Mouse (Mus musculus) bone marrow, adult 2 months (tissue): ENCODE results near the gene Cyp39a1.

Source experiments
- CTCF ChIP-seq: fragments of 200-500 bp; IDR thresholded peaks from 2 replicates; pipeline ENCODE4 v1.5.1; 2011; ENCODE audit warnings: low read length, control low read depth; ENCODE audit not compliant: control insufficient read depth, insufficient read depth
- POLR2A ChIP-seq: fragments of 200-500 bp; IDR thresholded peaks from 2 replicates; pipeline ENCODE4 v1.6.1; 2011; ENCODE audit warnings: low read depth, mild to moderate bottlenecking, control low read depth, low read length, borderline replicate concordance; ENCODE audit not compliant: control insufficient read depth

GRCm38 (mm10) chr17:43645136-43645535, 22.1 kb upstream of the Cyp39a1 start:
- TF ChIP-seq CTCF (no peak), POLR2A (no peak)
